Mouse (Mus musculus) ES-E14 (cell line): ENCODE measurements at regions not wholly inside any gene's neighbourhood (a gene's known extent, or its start where the extent isn't known, plus 50 kb on each side); places are given as distances from the start of the nearest gene placed in this dataset.

ENCODE experiments used
- DNase-seq: peaks from one replicate; pipeline ENCODE4 v3.0.0-alpha.2; 2013; ENCODE audit warnings: low read depth, low spot score
- H3K27ac ChIP-seq: 2 replicates; pipeline ENCODE4 v1.5.1; 2012; ENCODE audit warnings: low read depth, mild to moderate bottlenecking, low read length, moderate library complexity, mixed read lengths; ENCODE audit not compliant: poor library complexity, insufficient read depth, severe bottlenecking
- H3K36me3 ChIP-seq: 2 replicates; pipeline ENCODE4 v1.6.1; 2012; ENCODE audit warnings: mild to moderate bottlenecking, low read length, moderate library complexity, mixed read lengths; ENCODE audit not compliant: control insufficient read depth, poor library complexity, insufficient read depth, severe bottlenecking
- H3K4me1 ChIP-seq, 2 experiments: fragments of 150-350 bp in 1 of 2; sonication (generic) in 1 of 2; 2 replicates each; pipeline ENCODE4 v1.6.1; 2012; ENCODE audit warnings: low read length in 2 of 2, mild to moderate bottlenecking in 1 of 2, mixed read lengths in 1 of 2; ENCODE audit not compliant: control insufficient read depth in 2 of 2, insufficient read depth in 2 of 2, poor library complexity in 1 of 2
- H3K4me3 ChIP-seq, 2 experiments: fragments of 150-350 bp in 1 of 2; sonication (generic) in 1 of 2; 2 replicates each; pipeline ENCODE4 v1.5.1; 2012; ENCODE audit warnings: low read length in 2 of 2, low read depth in 1 of 2, mild to moderate bottlenecking in 1 of 2, mixed read lengths in 1 of 2; ENCODE audit not compliant: insufficient read depth in 1 of 2, poor library complexity in 1 of 2, severe bottlenecking in 1 of 2
- H3K9ac ChIP-seq: 2 replicates; pipeline ENCODE4 v1.6.1; 2012; ENCODE audit warnings: low read depth, mild to moderate bottlenecking, low read length, mixed read lengths; ENCODE audit not compliant: poor library complexity, insufficient read depth, severe bottlenecking
- H3K9me3 ChIP-seq: fragments of 150-350 bp; sonication (generic); 2 replicates; pipeline ENCODE4 v1.6.1; 2012; ENCODE audit warnings: low read depth, mild to moderate bottlenecking, low read length; ENCODE audit not compliant: control insufficient read depth, insufficient read depth
- CHD2 ChIP-seq: IDR thresholded peaks from 2 replicates; pipeline ENCODE4 v1.6.1; 2014; ENCODE audit warnings: mild to moderate bottlenecking, low read depth, low read length, inconsistent platforms
- HCFC1 ChIP-seq: IDR thresholded peaks from 2 replicates; pipeline ENCODE4 v1.6.1; 2012; ENCODE audit warnings: low read length, inconsistent platforms, borderline replicate concordance; ENCODE audit not compliant: insufficient read depth
- MAFK ChIP-seq: IDR thresholded peaks from 2 replicates; pipeline ENCODE4 v1.6.1; 2014; ENCODE audit warnings: mild to moderate bottlenecking, low read depth, low read length, inconsistent platforms; ENCODE audit not compliant: insufficient read depth
- ZC3H11A ChIP-seq: IDR thresholded peaks from 2 replicates; pipeline ENCODE4 v1.6.1; 2012; ENCODE audit warnings: low read depth, mild to moderate bottlenecking, inconsistent platforms, low read length, borderline replicate concordance
- ZNF384 ChIP-seq: IDR thresholded peaks from 2 replicates; pipeline ENCODE4 v1.6.1; 2012; ENCODE audit warnings: low read depth, low read length, inconsistent platforms
- in situ Hi-C, 2 experiments: fragments of 600-800 bp; cut with MboI; formaldehyde crosslinking; loops; one replicate each; pipeline ENCODE4 v1.15.1; 2025; ENCODE audit warnings: low sequenced_read_pairs in 2 of 2, inconsistent platforms in 1 of 2; ENCODE audit not compliant: unreplicated experiment in 2 of 2

- Histone ChIP-seq H3K36me3 (no peaks in the 10 kb centered on the region), H3K9me3 (no peaks in the 10 kb centered on the region), H3K9ac (no peak overlapping the region), H3K4me3 (no peak overlapping the region), H3K27ac (no peak overlapping the region), H3K4me1 (no peaks in the 10 kb centered on the region)
- no peak for DNase-seq
- in situ Hi-C loops, result no loop called here
- TF ChIP-seq HCFC1 (no peak), MAFK (no peak), ZNF384 (no peak), CHD2 (no peak), ZC3H11A (no peak)
Observed at GRCm38 (mm10) chr10:9416685-9417084, 258.3 kb downstream of the Samd5 start.

- in situ Hi-C loops, result no loop called here
- Histone ChIP-seq H3K4me1 (no peaks in the 10 kb centered on the region), H3K9ac (no peak overlapping the region), H3K27ac (no peak overlapping the region), H3K4me3 (no peak overlapping the region), H3K36me3 (no peaks in the 10 kb centered on the region), H3K9me3 (no peaks in the 10 kb centered on the region)
- no peak for DNase-seq
- TF ChIP-seq HCFC1, result no peak
- TF ChIP-seq ZC3H11A, result no peak
- TF ChIP-seq ZNF384, result no peak
- TF ChIP-seq MAFK, result no peak
- no peak for TF ChIP-seq CHD2
Observed at GRCm38 (mm10) chr10:9406101-9406500, 268.9 kb downstream of the Samd5 start.

- TF ChIP-seq MAFK, result no peak
- no peak for TF ChIP-seq HCFC1
- no peak for TF ChIP-seq ZC3H11A
- TF ChIP-seq CHD2, result no peak
- no peak for TF ChIP-seq ZNF384
- in situ Hi-C loops, result no loop called here
- no peak for DNase-seq
Observed at GRCm38 (mm10) chr10:9405417-9405816, 269.6 kb downstream of the Samd5 start.

GRCm38 (mm10) chr10:9404963-9405362, 270.0 kb downstream of the Samd5 start:
- in situ Hi-C loops, result no loop called here
- TF ChIP-seq HCFC1 (no peak), ZC3H11A (no peak), MAFK (no peak), ZNF384 (no peak), CHD2 (no peak)
- H3K36me3 ChIP-seq, result no peaks in the 10 kb centered on the region
- DNase-seq, result no peak
- no peak overlapping the region for H3K4me3 ChIP-seq
- no peaks in the 10 kb centered on the region for H3K4me1 ChIP-seq
- no peaks in the 10 kb centered on the region for H3K9me3 ChIP-seq
- no peak overlapping the region for H3K9ac ChIP-seq
- H3K27ac ChIP-seq, result no peak overlapping the region

More at GRCm38 (mm10) chr10:9405417-9405816, 269.6 kb downstream of the Samd5 start:
- H3K9ac ChIP-seq, result no peak overlapping the region
- H3K36me3 ChIP-seq, result no peaks in the 10 kb centered on the region
- H3K4me3 ChIP-seq, result no peak overlapping the region
- no peaks in the 10 kb centered on the region for H3K9me3 ChIP-seq
- H3K27ac ChIP-seq, result no peak overlapping the region
- no peaks in the 10 kb centered on the region for H3K4me1 ChIP-seq
